ENCODE assay signal across 8 mouse cellular contexts in the genomic region with DNA sequence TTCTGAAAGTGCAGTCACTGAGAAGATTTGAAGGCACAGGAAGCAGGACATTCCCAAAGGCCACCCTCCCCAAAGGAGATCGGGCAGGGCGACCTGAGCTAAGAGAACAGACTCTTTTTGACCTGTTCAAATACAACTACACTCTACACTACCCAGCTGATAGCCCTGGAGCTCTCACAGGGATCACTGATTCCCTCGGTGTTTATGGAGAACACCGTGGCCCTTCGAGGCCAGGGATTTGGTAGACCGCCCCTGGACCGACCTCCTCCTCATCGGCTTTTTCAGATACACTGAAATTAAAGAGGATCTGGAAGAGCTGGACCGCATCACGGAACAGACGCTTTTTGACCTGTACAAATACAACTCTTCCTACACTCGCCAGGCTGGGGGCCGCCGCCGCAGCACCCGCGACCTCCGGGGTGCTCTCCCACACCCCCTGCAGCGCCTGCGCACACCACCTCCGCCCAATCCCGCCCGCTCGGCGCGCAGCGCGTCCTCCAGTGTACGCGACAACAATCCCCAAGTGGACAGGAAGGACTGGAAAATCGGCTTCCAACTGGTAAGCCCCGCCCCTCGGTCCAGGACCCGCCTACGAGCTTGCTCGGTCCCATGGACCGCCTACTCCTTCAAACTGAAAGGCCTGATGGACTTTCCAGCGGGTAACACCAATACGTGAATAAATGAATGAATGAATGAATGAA. TPM values are rescaled to one million over a fixed set of nuclear protein-coding genes. Genes with fewer than 3 reads are reported as not detected.
DNase-seq lines count a peak whose midpoint lies in the region; ATAC-seq and TF ChIP-seq lines count a peak whose summit lies in the region.

No protein-coding gene starts in this region.

- no peaks in the 10 kb centered on the region for H3K36me3 ChIP-seq in hindbrain, embryonic 15.5 days

- peak; percentile 11; the same call in 1 of the 2 replicates for TF ChIP-seq CTCF in gastrocnemius, adult 2 months (IDR thresholded peaks at IDR 0.05)
- TF ChIP-seq CTCF in left cerebral cortex, adult 2 months (IDR thresholded peaks at IDR 0.05): no peak; the same call in 1 of the 2 replicates

- WGBS in hindbrain, embryonic 15.5 days: 1% methylated on average over 39 of the region's 39 CpGs

- peak overlapping the region; percentile 73 for H3K4me3 ChIP-seq in gastrocnemius, adult 2 months
- peak overlapping the region; percentile 48 for H3K4me3 ChIP-seq in hindbrain, embryonic 15.5 days
- H3K4me3 ChIP-seq in left cerebral cortex, adult 2 months: peak overlapping the region; percentile 64

- no peaks in the 10 kb centered on the region for H3K9me3 ChIP-seq in hindbrain, embryonic 15.5 days

- H3K27ac ChIP-seq in gastrocnemius, adult 2 months: peak overlapping the region; percentile 89
- no peak overlapping the region for H3K27ac ChIP-seq in hindbrain, embryonic 15.5 days (replicated peaks)
- H3K27ac ChIP-seq in left cerebral cortex, adult 2 months: peak overlapping the region; percentile 52

- DNase-seq in adrenal gland, adult (ENCODE audit: inconsistent age in 2 of 2, low spot score in 1 of 2): peak; percentile 96 to 98
- peak; percentile 36 to 53 for DNase-seq in cerebellum, postnatal 36 days
- peak; percentile 94 for DNase-seq in gastrocnemius, adult 2 months
- DNase-seq in left cerebral cortex, adult 2 months (ENCODE audit: extremely low spot score in 1 of 2, low spot score in 2 of 2): peak; percentile 71 to 74
- peak; percentile 97 for DNase-seq in lung, postnatal 36 days
- peak; percentile 93 for DNase-seq in retina, postnatal 1 day
- peak; percentile 93 to 95 for DNase-seq in urinary bladder, postnatal 36 days (ENCODE audit: low spot score in 2 of 2)

- intact Hi-C loops in gastrocnemius, adult 2 months (cut with DNase I): loop anchor here (2.0 kb wide), 1 partner anchor 32 kb away; no protein-coding TSS in a partner anchor
- intact Hi-C loops in left cerebral cortex, adult 2 months (cut with DNase I): no loop called here

- no peaks in the 10 kb centered on the region for H3K27me3 ChIP-seq in hindbrain, embryonic 15.5 days

- peak overlapping the region; percentile 50 for H3K9ac ChIP-seq in hindbrain, embryonic 15.5 days

- peak overlapping the region; percentile 82 for H3K4me2 ChIP-seq in hindbrain, embryonic 15.5 days

- peak; percentile 89 for ATAC-seq in hindbrain, embryonic 15.5 days (ENCODE audit: low FRiP score, low read depth)

- H3K4me1 ChIP-seq in hindbrain, embryonic 15.5 days (replicated peaks): 0 out of 2 replicates have a peak, but pooled peaks cover 3% of the 10 kb centered on the region

RNA-seq across cellular contexts. Expression of a gene that starts 10.3 kb away (rescaled TPM):
- under 1 TPM; 0.10 to 0.14 TPM for total RNA-seq in gastrocnemius, adult 2 months (2021)
- 0.41 and 0.66 TPM in 2 replicates for polyA plus RNA-seq in hindbrain, embryonic 15.5 days (2015; fragmentation: Nextera tagmentation; extraction: Ambion mirVana)
- 1 to 10 TPM; 2.5 to 2.7 TPM for total RNA-seq in left cerebral cortex, adult 2 months (2021)

RNA-seq across cellular contexts. Expression of a gene that starts 17.1 kb away (rescaled TPM):
- 10 to 100 TPM; 20.3 to 21.2 TPM for total RNA-seq in gastrocnemius, adult 2 months (2021)
- 15.3 and 15.6 TPM in 2 replicates for polyA plus RNA-seq in hindbrain, embryonic 15.5 days (2015; fragmentation: Nextera tagmentation; extraction: Ambion mirVana)
- total RNA-seq in left cerebral cortex, adult 2 months (2021): 1 to 10 TPM; 7.9 to 9.1 TPM

RNA-seq across cellular contexts. Expression of a gene that starts 18.4 kb away (rescaled TPM):
- total RNA-seq in gastrocnemius, adult 2 months (2021): 10 to 100 TPM; 25.8 to 26.2 TPM
- 14.8 and 16.6 TPM in 2 replicates for polyA plus RNA-seq in hindbrain, embryonic 15.5 days (2015; fragmentation: Nextera tagmentation; extraction: Ambion mirVana)
- 10 to 100 TPM; 10.8 to 11.1 TPM for total RNA-seq in left cerebral cortex, adult 2 months (2021)

RNA-seq across cellular contexts. Expression of a gene that starts 44.9 kb away (rescaled TPM):
- total RNA-seq in gastrocnemius, adult 2 months (2021): not detected
- polyA plus RNA-seq in hindbrain, embryonic 15.5 days (2015; fragmentation: Nextera tagmentation; extraction: Ambion mirVana): not detected in 2 replicates
- not detected for total RNA-seq in left cerebral cortex, adult 2 months (2021)

RNA-seq across cellular contexts. Expression of a gene that starts 49.8 kb away (rescaled TPM):
- total RNA-seq in gastrocnemius, adult 2 months (2021): not detected
- polyA plus RNA-seq in hindbrain, embryonic 15.5 days (2015; fragmentation: Nextera tagmentation; extraction: Ambion mirVana): 0.16 and 0.29 TPM in 2 replicates
- total RNA-seq in left cerebral cortex, adult 2 months (2021): under 1 TPM; 0.30 to 0.34 TPM

Comparison
In these comparisons a context has a peak if more than half of its experiments do, and no peak if none do; other contexts are left out.
1. DNase-seq: peak in every context shown above with its lines; median percentile 97 in adrenal gland, adult; 97 in lung, postnatal 36 days; 94 in gastrocnemius, adult 2 months; 94 in urinary bladder, postnatal 36 days; 93 in retina, postnatal 1 day; 72 in left cerebral cortex, adult 2 months; 44 in cerebellum, postnatal 36 days.